Mouse (Mus musculus): ENCODE measurements around the gene Lgals4. TPM values are rescaled to one million over a fixed set of nuclear protein-coding genes. Genes with fewer than 3 reads are reported as not detected.

Lgals4 gene
- polyA plus RNA-seq, 2 experiments: 0.98 to 2.3 TPM

GRCm38 (mm10) chr7:28816201-28816600, 17.5 kb upstream of the Lgals4 start:
- no peak overlapping the region for H3K27ac ChIP-seq
- H3K9me3 ChIP-seq (ENCODE audit: control insufficient read depth, low read length): no peaks in the 10 kb centered on the region
- no peak overlapping the region for H3K4me3 ChIP-seq (ENCODE audit: insufficient read depth in 1 of 2, low read depth in 2 of 2, low read length in 2 of 2)
- no peak for DNase-seq (ENCODE audit: low read depth in 3 of 3, low spot score in 3 of 3)
- no peak for TF ChIP-seq EP300 (IDR thresholded peaks at IDR 0.05; ENCODE audit: low read depth)
- H3K36me3 ChIP-seq (replicated peaks; ENCODE audit: control insufficient read depth, insufficient read depth, low read depth): peaks cover 93% of the 10 kb centered on the region
- H3K9ac ChIP-seq (replicated peaks): no peak overlapping the region
- no peak for ATAC-seq (ENCODE audit: insufficient read depth)
- no peak overlapping the region for H3K4me2 ChIP-seq (ENCODE audit: low read depth)
- H3K4me1 ChIP-seq (replicated peaks; ENCODE audit: control insufficient read depth in 2 of 2, insufficient read depth in 2 of 2, low read length in 1 of 2): peaks cover 16 to 28% of the 10 kb centered on the region in 2 experiments
- WGBS (ENCODE audit: insufficient replicate concordance): 82% methylated on average over 9 of the region's 9 CpGs
- no peaks in the 10 kb centered on the region for H3K27me3 ChIP-seq (ENCODE audit: control insufficient read depth, insufficient read depth, low read length)

DNA sequence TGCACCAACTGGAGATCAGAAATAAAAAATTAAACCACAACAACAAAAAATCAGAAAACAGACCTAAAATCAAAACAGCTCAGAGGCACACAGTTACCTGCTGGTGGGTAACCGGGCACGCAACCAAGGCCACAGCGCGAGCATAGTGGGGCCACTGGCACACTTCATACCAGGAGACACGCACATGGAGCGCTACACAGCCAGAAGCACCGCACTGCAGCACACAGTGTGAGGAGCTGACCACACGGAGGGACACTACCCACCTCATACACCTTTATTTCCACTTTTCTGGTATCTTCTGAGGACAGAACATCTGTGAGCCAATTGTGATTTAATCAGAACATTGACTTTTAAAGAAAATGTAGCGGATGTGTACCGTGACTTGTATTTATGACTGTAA, 16.7 kb upstream of the Lgals4 start:
- Histone ChIP-seq H3K4me3 (ENCODE audit: insufficient read depth in 1 of 2, low read depth in 2 of 2, low read length in 2 of 2) (no peak overlapping the region), H3K27me3 (ENCODE audit: control insufficient read depth, insufficient read depth, low read length) (no peaks in the 10 kb centered on the region), H3K9ac (replicated peaks) (no peak overlapping the region), H3K4me2 (ENCODE audit: low read depth) (no peak overlapping the region), H3K36me3 (replicated peaks; ENCODE audit: control insufficient read depth, insufficient read depth, low read depth) (peaks cover 99% of the 10 kb centered on the region), H3K9me3 (ENCODE audit: control insufficient read depth, low read length) (no peaks in the 10 kb centered on the region), H3K4me1 (replicated peaks; ENCODE audit: control insufficient read depth in 2 of 2, insufficient read depth in 2 of 2, low read length in 1 of 2) (peaks cover 16 to 28% of the 10 kb centered on the region in 2 experiments), H3K27ac (no peak overlapping the region)
- no peak for DNase-seq (ENCODE audit: low read depth in 3 of 3, low spot score in 3 of 3)
- TF ChIP-seq CTCF (IDR thresholded peaks at IDR 0.05; ENCODE audit: low read depth) (no peak), EP300 (IDR thresholded peaks at IDR 0.05; ENCODE audit: low read depth) (no peak)
- no peak for ATAC-seq (ENCODE audit: insufficient read depth)
- 93% methylated on average over 10 of the region's 10 CpGs for WGBS (ENCODE audit: insufficient replicate concordance)

GRCm38 (mm10) chr7:28817524-28817923, 16.1 kb upstream of the Lgals4 start:
- Histone ChIP-seq H3K27me3 (ENCODE audit: control insufficient read depth, insufficient read depth, low read length) (no peaks in the 10 kb centered on the region), H3K9me3 (ENCODE audit: control insufficient read depth, low read length) (no peaks in the 10 kb centered on the region), H3K36me3 (replicated peaks; ENCODE audit: control insufficient read depth, insufficient read depth, low read depth) (peaks cover 99% of the 10 kb centered on the region), H3K4me3 (ENCODE audit: insufficient read depth in 1 of 2, low read depth in 2 of 2, low read length in 2 of 2) (no peak overlapping the region), H3K4me1 (replicated peaks; ENCODE audit: control insufficient read depth in 2 of 2, insufficient read depth in 2 of 2, low read length in 1 of 2) (peaks cover 12 to 23% of the 10 kb centered on the region in 2 experiments), H3K4me2 (ENCODE audit: low read depth) (no peak overlapping the region), H3K9ac (replicated peaks) (no peak overlapping the region), H3K27ac (no peak overlapping the region)
- TF ChIP-seq EP300 (IDR thresholded peaks at IDR 0.05; ENCODE audit: low read depth): no peak
- no peak for TF ChIP-seq CTCF (IDR thresholded peaks at IDR 0.05; ENCODE audit: low read depth)
- no peak for ATAC-seq (ENCODE audit: insufficient read depth)
- DNase-seq (ENCODE audit: low read depth in 3 of 3, low spot score in 3 of 3): no peak
- 55% methylated on average over 6 of the region's 6 CpGs for WGBS (ENCODE audit: insufficient replicate concordance)

DNA sequence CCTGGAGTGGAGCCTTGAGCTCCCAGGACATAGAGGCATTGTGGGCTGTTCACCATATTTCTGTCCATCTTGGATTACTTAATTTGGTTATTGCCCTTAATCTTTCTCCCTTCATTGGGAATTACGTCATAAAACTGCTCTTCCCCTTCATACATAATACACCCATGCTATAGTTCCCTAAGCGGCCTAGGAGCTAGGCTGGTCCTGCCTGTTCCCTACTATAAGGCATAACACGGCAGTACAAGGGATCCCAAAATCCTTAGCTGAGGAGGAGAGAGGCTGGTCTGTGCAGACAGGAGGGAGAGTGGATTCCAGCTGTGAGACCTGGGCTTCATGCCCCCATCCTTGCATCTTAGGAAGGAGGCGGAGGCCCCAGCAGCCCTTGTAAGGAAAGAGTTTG, 15.7 kb upstream of the Lgals4 start:
- H3K27ac ChIP-seq: no peak overlapping the region

GRCm38 (mm10) chr7:28818436-28818835, 15.2 kb upstream of the Lgals4 start:
- DNase-seq (ENCODE audit: low read depth in 3 of 3, low spot score in 3 of 3) (no peak), ATAC-seq (ENCODE audit: insufficient read depth) (no peak)
- WGBS (ENCODE audit: insufficient replicate concordance): 88% methylated on average over 18 of the region's 18 CpGs
- Histone ChIP-seq H3K27ac (no peak overlapping the region), H3K9ac (replicated peaks) (no peak overlapping the region), H3K9me3 (ENCODE audit: control insufficient read depth, low read length) (no peaks in the 10 kb centered on the region), H3K4me1 (replicated peaks; ENCODE audit: control insufficient read depth in 2 of 2, insufficient read depth in 2 of 2, low read length in 1 of 2) (peaks cover 8 to 14% of the 10 kb centered on the region in 2 experiments), H3K27me3 (ENCODE audit: control insufficient read depth, insufficient read depth, low read length) (no peaks in the 10 kb centered on the region), H3K36me3 (replicated peaks; ENCODE audit: control insufficient read depth, insufficient read depth, low read depth) (peaks cover 97% of the 10 kb centered on the region), H3K4me3 (ENCODE audit: insufficient read depth in 1 of 2, low read depth in 2 of 2, low read length in 2 of 2) (no peak overlapping the region), H3K4me2 (ENCODE audit: low read depth) (no peak overlapping the region)
- TF ChIP-seq EP300 (IDR thresholded peaks at IDR 0.05; ENCODE audit: low read depth): no peak
- TF ChIP-seq CTCF (IDR thresholded peaks at IDR 0.05; ENCODE audit: low read depth): no peak

More for the DNA sequence above, 15.7 kb upstream of the Lgals4 start:
- Histone ChIP-seq H3K9me3 (ENCODE audit: control insufficient read depth, low read length) (no peaks in the 10 kb centered on the region), H3K4me1 (replicated peaks; ENCODE audit: control insufficient read depth in 2 of 2, insufficient read depth in 2 of 2, low read length in 1 of 2) (peaks cover 10 to 18% of the 10 kb centered on the region in 2 experiments), H3K4me2 (ENCODE audit: low read depth) (no peak overlapping the region), H3K36me3 (replicated peaks; ENCODE audit: control insufficient read depth, insufficient read depth, low read depth) (peaks cover 99% of the 10 kb centered on the region), H3K4me3 (ENCODE audit: insufficient read depth in 1 of 2, low read depth in 2 of 2, low read length in 2 of 2) (no peak overlapping the region), H3K9ac (replicated peaks) (no peak overlapping the region), H3K27me3 (ENCODE audit: control insufficient read depth, insufficient read depth, low read length) (no peaks in the 10 kb centered on the region)
- no peak for TF ChIP-seq CTCF (IDR thresholded peaks at IDR 0.05; ENCODE audit: low read depth)
- no peak for TF ChIP-seq EP300 (IDR thresholded peaks at IDR 0.05; ENCODE audit: low read depth)
- ATAC-seq (ENCODE audit: insufficient read depth): no peak
- WGBS (ENCODE audit: insufficient replicate concordance): 82% methylated on average over 4 of the region's 4 CpGs
- no peak for DNase-seq (ENCODE audit: low read depth in 3 of 3, low spot score in 3 of 3)

All from liver, embryonic 14.5 days (tissue).